Mouse (Mus musculus) brain, embryonic 14.5 days (tissue): Measurements from ENCODE around the gene Ensa. TPM values are rescaled to one million over a fixed set of nuclear protein-coding genes. Genes with fewer than 3 reads are reported as not detected.
"Not testable (repeated sequence)": the region's sequence is repeated elsewhere in the genome, so short reads cannot be mapped to it uniquely, and the experiment has no call there.

Experiments used
- DNase-seq: peaks from one replicate; pipeline ENCODE4 v3.0.0-alpha.2; 2011; ENCODE audit warnings: low read depth
- CTCF ChIP-seq: fragments of 200-500 bp; IDR thresholded peaks from 2 replicates; pipeline ENCODE4 v1.5.1; 2012; ENCODE audit warnings: inconsistent platforms, mild to moderate bottlenecking, moderate library complexity, borderline replicate concordance; ENCODE audit not compliant: insufficient read depth, insufficient read length; ENCODE audit errors: extremely low read depth
- POLR2A ChIP-seq: fragments of 200-500 bp; IDR thresholded peaks from 2 replicates; pipeline ENCODE4 v1.6.1; 2012; ENCODE audit warnings: mild to moderate bottlenecking, inconsistent platforms, borderline replicate concordance; ENCODE audit not compliant: poor library complexity, insufficient read depth, insufficient read length, severe bottlenecking; ENCODE audit errors: extremely low read depth
- polyA plus RNA-seq: library from polyadenylated mRNA; depleted of rRNA; stranded (reverse); fragments of >200 nt; gene quantifications from 2 replicates; pipeline ENCODE4 v1.2.3, GENCODE M21; 2012

The Ensa gene
- polyA plus RNA-seq, 1 experiment = 51.6 TPM

GRCm38 (mm10) chr3:95651391-95652203 is 26.8 kb downstream of the Ensa start:
- TF ChIP-seq CTCF (no peak), POLR2A (no peak)
- no peak for DNase-seq

DNA sequence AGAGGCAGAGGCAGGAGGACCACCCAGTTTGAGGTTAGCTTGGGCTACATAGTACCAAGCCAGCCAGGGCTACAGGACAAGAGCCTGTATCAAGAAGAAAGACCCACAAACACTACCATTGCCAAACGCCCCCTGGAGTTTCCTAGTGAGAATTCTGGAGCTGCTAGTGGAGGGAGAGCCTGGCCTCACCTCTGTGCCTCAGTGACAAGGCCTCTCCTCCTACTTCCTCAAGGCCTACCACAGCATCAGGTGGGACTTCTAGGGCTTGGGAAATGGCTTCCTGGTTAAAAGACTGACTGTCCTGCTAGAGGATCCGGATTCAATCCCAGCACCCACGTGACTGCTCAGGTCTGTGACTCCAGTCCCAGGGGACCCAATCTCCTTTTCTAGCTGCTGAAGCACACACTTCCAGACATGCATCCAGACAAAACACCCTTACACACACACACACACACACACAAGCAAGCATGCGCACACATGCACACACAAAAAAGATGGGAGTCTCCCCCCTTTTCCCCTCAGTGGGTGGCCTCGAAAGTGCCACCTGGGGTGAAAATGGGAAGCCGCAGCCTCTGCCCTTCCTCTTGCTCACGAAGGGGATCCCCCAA is 27.5 kb downstream of the Ensa start:
- no peak for TF ChIP-seq CTCF
- no peak for TF ChIP-seq POLR2A
- DNase-seq = no peak

DNA sequence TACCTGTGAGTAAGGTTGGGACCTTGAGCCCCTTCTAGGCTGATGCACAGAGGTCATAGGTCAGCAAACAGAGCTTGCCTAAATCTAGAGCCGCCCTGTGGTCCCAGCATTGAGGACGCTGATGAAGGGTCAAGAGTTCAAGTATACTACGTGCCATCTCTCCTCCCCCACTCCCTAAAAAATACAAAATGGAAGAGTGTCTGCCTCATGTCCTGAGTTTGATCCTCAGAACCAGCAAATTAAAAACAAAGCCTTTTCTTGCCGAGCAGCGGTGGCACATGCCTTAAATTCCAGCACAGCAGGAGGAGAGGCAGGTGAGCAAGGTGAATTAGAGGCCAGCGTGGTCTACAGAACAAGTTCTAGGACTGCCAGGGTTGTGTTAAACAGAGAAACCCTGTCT is 28.1 kb downstream of the Ensa start:
- TF ChIP-seq POLR2A = no peak
- TF ChIP-seq CTCF = no peak
- DNase-seq = no peak

- TF ChIP-seq POLR2A = no peak
- no peak for TF ChIP-seq CTCF
Observed at GRCm38 (mm10) chr3:95653473-95654034, 28.8 kb downstream of the Ensa start.

DNA sequence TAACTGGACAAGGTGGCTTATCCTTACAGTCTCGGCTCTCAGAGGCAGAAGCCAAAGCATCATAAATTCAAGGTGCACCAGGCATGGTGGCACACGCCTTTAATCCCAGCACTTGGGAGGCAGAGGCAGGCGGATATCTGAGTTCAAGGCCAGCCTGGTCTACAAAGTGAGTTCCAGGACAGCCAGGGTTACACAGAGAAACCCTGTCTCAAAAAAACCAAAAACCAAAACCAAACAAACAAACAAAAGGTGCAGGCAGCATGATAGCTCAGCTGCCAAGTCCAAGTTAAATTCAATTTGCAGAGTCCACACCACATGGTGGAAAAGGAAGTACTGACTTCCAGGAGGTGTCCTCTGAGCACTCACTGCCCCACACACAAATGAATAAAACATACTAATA is 29.6 kb downstream of the Ensa start:
- DNase-seq = not testable (repeated sequence)

More at GRCm38 (mm10) chr3:95653473-95654034, 28.8 kb downstream of the Ensa start:
- peak; percentile 49 for DNase-seq

- no peak for TF ChIP-seq POLR2A
- no peak for TF ChIP-seq CTCF
- no peak for DNase-seq
Observed at GRCm38 (mm10) chr3:95655437-95655836, 30.6 kb downstream of the Ensa start.

- no peak for DNase-seq
- TF ChIP-seq POLR2A = no peak
- TF ChIP-seq CTCF = no peak
Observed at GRCm38 (mm10) chr3:95657108-95657507, 32.3 kb downstream of the Ensa start.

DNA sequence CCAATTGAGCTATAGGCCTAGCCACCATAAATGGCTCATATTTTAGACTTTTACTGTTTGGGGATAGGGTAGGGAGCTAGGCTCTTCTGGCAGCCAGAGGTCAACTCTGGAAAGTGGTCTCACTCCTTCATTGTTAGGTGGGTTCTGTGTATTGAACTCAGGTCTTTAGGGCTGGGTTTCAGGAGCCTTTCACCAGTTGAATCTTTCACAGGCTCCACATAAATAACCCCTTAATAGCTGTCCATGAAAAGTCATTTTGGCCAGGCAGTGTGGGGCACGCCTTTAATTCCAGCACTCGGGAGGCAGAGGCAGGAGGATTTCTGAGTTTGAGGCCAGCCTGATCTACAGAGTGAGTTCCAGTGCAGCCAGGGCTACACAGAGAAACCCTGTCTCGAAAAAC is 32.9 kb downstream of the Ensa start:
- no peak for TF ChIP-seq POLR2A
- TF ChIP-seq CTCF = no peak
- no peak for DNase-seq

DNA sequence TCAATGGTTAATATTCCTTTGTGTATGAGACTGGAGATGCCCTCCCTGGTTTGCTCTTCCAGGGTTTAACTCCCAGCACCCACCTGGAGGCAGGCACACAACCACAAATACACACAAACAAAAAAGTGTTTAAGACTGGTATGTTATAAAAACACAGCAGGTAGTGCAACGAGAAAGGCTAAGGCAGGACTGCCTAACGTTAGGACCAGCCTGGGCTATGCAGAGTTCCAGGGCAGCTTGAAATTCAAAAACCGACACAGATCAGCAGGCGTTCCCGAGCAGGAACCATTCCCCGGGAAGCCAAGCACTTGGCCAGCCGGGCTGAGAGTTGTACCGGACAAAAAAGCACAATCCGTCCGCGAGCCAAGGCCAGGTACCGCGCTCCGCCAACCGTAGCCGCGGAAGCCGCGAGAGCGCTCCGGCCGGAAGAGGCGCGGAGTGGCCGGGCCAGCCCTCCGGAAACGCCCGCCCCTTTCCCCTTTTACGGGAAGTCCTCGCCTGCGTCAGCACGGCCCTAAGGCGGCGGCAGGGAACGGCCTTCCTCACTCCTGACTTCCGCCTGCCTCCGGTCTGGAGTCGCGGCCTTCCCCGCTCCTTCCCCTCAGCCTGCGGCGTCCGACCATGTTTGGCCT is 33.6 kb downstream of the Ensa start, which contains the start of gene Mcl1:
Gene Mcl1 (plus strand): TSS at position 553 of the 632 bp plus-strand sequence.
- DNase-seq = peak; percentile 98
- TF ChIP-seq CTCF (no peak), POLR2A (peak; percentile 93)

DNA sequence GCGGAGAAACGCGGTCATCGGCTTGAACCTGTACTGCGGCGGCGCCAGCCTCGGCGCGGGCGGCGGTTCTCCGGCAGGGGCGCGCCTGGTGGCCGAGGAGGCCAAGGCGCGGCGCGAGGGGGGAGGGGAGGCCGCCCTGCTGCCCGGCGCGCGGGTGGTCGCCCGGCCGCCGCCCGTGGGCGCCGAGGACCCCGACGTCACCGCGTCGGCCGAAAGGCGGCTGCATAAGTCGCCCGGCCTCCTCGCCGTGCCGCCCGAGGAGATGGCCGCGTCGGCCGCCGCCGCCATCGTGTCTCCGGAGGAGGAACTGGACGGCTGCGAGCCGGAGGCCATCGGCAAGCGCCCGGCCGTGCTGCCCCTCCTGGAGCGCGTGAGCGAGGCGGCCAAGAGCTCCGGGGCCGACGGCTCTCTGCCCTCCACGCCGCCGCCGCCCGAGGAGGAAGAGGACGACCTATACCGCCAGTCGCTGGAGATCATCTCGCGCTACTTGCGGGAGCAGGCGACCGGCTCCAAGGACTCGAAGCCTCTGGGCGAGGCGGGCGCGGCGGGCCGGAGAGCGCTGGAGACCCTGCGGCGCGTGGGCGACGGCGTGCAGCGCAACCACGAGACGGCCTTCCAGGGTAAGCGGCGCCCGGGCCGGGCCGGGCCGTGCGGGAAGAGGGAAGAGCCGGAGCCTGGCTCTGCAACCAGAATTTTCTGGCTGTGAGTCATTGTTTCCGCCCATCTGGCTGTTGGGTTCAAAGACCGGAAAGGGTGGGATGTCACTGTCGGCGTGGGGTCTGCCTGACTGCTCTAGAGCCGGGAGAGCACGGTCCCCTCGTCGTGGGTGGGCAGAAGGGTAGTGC is 34.3 kb downstream of the Ensa start:
- TF ChIP-seq CTCF (no peak), POLR2A (peak; percentile 31; the same call in 1 of the 2 replicates)
- peak; percentile 87 for DNase-seq

GRCm38 (mm10) chr3:95659948-95660347 is 35.2 kb downstream of the Ensa start:
- DNase-seq = no peak
- TF ChIP-seq POLR2A (no peak), CTCF (no peak)
